Mouse (Mus musculus) neural tube, embryonic 14.5 days (tissue): Measurements from ENCODE around the gene Pik3c2b. TPM values are rescaled to one million over a fixed set of nuclear protein-coding genes. Genes with fewer than 3 reads are reported as not detected.
"Not testable (repeated sequence)": the region's sequence is repeated elsewhere in the genome, so short reads cannot be mapped to it uniquely, and the experiment has no call there.

Experiments used
- ATAC-seq: fragments of 200-750 bp; cut with Nextera tagmentation; 2 replicates; pipeline ENCODE4 v1.8.0; 2017; ENCODE audit warnings: low read depth, mild to moderate bottlenecking, moderate TSS enrichment, moderate library complexity
- H3K27ac ChIP-seq: fragments of 300-500 bp; sonication (generic); 2 replicates; pipeline ENCODE4 v1.5.1; 2014; ENCODE audit warnings: low read depth, mild to moderate bottlenecking, control low read depth, low read length, moderate library complexity, mixed read lengths
- H3K27me3 ChIP-seq: fragments of 300-500 bp; sonication (generic); 2 replicates; pipeline ENCODE4 v1.6.1; 2014; ENCODE audit warnings: low read length; ENCODE audit not compliant: control insufficient read depth, insufficient read depth
- H3K36me3 ChIP-seq: fragments of 300-500 bp; sonication (generic); 2 replicates; pipeline ENCODE4 v1.6.1; 2014; ENCODE audit warnings: low read length, mixed read lengths; ENCODE audit not compliant: control insufficient read depth, insufficient read depth
- H3K4me1 ChIP-seq: fragments of 300-500 bp; sonication (generic); 2 replicates; pipeline ENCODE4 v1.6.1; 2014; ENCODE audit warnings: low read length; ENCODE audit not compliant: control insufficient read depth, insufficient read depth
- H3K4me2 ChIP-seq: fragments of 300-500 bp; sonication (generic); 2 replicates; pipeline ENCODE4 v1.6.1; 2014; ENCODE audit warnings: mild to moderate bottlenecking, low read depth, low read length, control low read depth
- H3K4me3 ChIP-seq: fragments of 300-500 bp; sonication (generic); 2 replicates; pipeline ENCODE4 v1.5.1; 2014; ENCODE audit warnings: low read depth, low read length, control low read depth, mixed read lengths
- H3K9ac ChIP-seq: fragments of 300-500 bp; sonication (generic); replicated peaks from 2 replicates; pipeline ENCODE4 v1.6.1; 2014; ENCODE audit warnings: low read depth, mild to moderate bottlenecking, control low read depth, low read length, mixed read lengths
- H3K9me3 ChIP-seq: fragments of 300-500 bp; sonication (generic); 2 replicates; pipeline ENCODE4 v1.6.1; 2016; ENCODE audit warnings: low read length; ENCODE audit not compliant: control insufficient read depth
- WGBS: fragments of 180-500 bp; shearing (Covaris S2); extraction: QIAGEN DNeasy Blood & Tissue Kit; methylation state at CpG from one replicate; pipeline ENCODE4 v1.1.7; 2014; 5-methylcytosine and 5-hydroxymethylcytosine counted together
- polyA plus RNA-seq: library from polyadenylated mRNA; unstranded; fragments of >200 nt; fragmentation: Nextera tagmentation; extraction: Ambion mirVana; gene quantifications from 2 replicates; pipeline ENCODE4 v1.2.1, GENCODE M21; 2014

Pik3c2b gene
- polyA plus RNA-seq, 1 experiment from 2014 or later: 17.2 TPM

- ATAC-seq: no peak
- Histone ChIP-seq H3K9me3 (no peaks in the 10 kb centered on the region), H3K9ac (no peak overlapping the region), H3K4me1 (peaks cover 4% of the 10 kb centered on the region), H3K36me3 (peaks cover 7% of the 10 kb centered on the region; the same call in 1 of the 2 replicates), H3K27me3 (no peaks in the 10 kb centered on the region), H3K4me3 (no peak overlapping the region), H3K4me2 (no peak overlapping the region), H3K27ac (no peak overlapping the region)
These were observed 26.2 kb upstream of the Pik3c2b start for GRCm38 (mm10) chr1:133019312-133019711.

GRCm38 (mm10) chr1:133020137-133020894 is 25.2 kb upstream of the Pik3c2b start:
- no peak overlapping the region for H3K9ac ChIP-seq
- H3K4me3 ChIP-seq: no peak overlapping the region
- ATAC-seq: no peak
- no peaks in the 10 kb centered on the region for H3K9me3 ChIP-seq
- H3K27me3 ChIP-seq: no peaks in the 10 kb centered on the region
- H3K4me1 ChIP-seq: peaks cover 6% of the 10 kb centered on the region
- H3K36me3 ChIP-seq: 0 out of 2 replicates have a peak, but pooled peaks cover 2% of the 10 kb centered on the region
- H3K27ac ChIP-seq: no peak overlapping the region
- WGBS: 82% methylated on average over 3 of the region's 3 CpGs
- no peak overlapping the region for H3K4me2 ChIP-seq

DNA sequence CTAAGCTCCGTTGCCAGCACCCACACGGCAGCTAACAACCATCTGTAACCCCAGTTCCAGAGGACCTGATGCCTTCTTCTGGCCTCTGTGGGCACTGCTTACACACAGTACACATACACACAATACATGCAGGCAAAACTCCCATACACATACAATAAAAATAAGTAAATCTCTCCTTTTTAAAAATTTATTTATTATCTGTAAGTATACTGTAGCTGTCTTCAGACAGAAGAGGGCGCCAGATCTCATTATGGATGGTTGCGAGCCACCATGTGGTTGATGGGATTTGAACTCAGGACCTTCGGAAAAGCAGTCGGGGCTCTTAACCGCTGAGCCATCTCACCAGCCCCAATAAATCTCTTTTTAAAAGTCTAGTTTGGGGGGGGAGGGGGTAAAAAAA is 24.1 kb upstream of the Pik3c2b start:
- 96% methylated on average over 7 of the region's 7 CpGs for WGBS
- H3K4me1 ChIP-seq: peaks cover 6% of the 10 kb centered on the region
- H3K27me3 ChIP-seq: no peaks in the 10 kb centered on the region
- H3K4me3 ChIP-seq: no peak overlapping the region
- no peak overlapping the region for H3K4me2 ChIP-seq
- H3K36me3 ChIP-seq: 0 out of 2 replicates have a peak, but pooled peaks cover 2% of the 10 kb centered on the region
- ATAC-seq: no peak
- H3K9ac ChIP-seq: no peak overlapping the region
- no peak overlapping the region for H3K27ac ChIP-seq
- H3K9me3 ChIP-seq: no peaks in the 10 kb centered on the region

DNA sequence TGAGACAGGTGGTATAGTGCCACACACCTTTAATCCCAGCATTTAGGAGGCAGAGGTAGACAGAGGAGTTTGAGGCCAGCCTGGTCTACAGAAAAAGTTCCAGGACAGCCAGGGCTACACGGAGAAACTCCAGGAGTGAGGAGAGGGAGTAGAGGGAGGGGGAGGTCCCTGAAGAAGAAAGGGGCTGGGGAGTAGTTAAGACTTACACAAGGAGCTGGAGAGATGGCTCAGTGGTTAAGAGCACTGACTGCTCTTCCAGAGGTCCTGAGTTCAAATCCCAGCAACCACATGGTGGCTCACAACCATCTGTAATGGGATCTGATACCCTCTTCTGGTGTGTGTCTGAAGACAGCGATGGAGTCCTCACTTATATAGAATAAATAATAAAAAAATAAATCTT is 23.5 kb upstream of the Pik3c2b start:
- H3K36me3 ChIP-seq, ATAC-seq, H3K4me2 ChIP-seq, H3K27ac ChIP-seq, H3K4me1 ChIP-seq, H3K9ac ChIP-seq, H3K9me3 ChIP-seq, H3K27me3 ChIP-seq, H3K4me3 ChIP-seq: not testable (repeated sequence)
- 96% methylated on average over 2 of the region's 2 CpGs for WGBS

- H3K9ac ChIP-seq, ATAC-seq, H3K4me3 ChIP-seq, H3K27me3 ChIP-seq, H3K4me2 ChIP-seq, H3K9me3 ChIP-seq, H3K27ac ChIP-seq, H3K36me3 ChIP-seq, H3K4me1 ChIP-seq: not testable (repeated sequence)
- WGBS: 89% methylated on average over 3 of the region's 3 CpGs
These were observed 21.7 kb upstream of the Pik3c2b start for GRCm38 (mm10) chr1:133023723-133024122.

- ATAC-seq: no peak
These were observed 21.0 kb upstream of the Pik3c2b start for GRCm38 (mm10) chr1:133024426-133024825.

DNA sequence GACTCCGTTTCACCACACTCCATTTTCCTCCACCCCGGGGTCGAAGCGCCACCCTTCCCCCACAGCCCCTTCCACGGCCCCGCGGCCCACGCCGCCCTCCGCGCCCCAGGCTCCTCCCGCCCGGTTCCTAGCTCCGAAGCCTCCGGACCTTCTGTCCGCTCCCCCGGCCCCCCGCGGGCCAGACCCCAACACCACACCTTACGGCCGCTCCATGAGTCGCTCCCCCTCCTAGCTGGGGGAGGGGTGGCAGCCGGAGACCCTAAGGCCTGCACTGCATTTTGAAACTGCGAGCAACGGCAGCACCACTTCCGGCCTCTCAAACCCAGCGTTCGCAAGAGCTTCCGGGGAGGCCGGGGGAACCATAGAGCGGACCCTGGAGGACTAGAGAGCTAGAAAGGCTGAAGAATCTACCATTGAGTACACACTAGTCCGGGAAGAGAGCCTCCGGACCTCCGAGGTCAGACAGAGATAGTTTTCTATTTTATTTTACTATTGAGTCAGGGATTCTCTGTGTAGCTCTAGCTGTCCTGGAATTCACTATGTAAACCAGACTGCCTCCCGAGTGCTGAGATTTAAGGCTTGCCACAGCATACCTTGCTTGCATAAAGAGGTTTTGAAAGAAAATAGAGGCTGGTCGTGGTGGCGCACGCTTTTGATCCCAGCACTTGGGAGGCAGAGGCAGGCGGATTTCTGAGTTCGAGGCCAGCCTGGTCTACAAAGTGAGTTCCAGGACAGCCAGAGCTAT is 20.2 kb upstream of the Pik3c2b start:
- WGBS: under 1% methylated on average over 40 of the region's 40 CpGs
- H3K4me1 ChIP-seq: peaks cover 6% of the 10 kb centered on the region
- no peaks in the 10 kb centered on the region for H3K27me3 ChIP-seq
- H3K36me3 ChIP-seq: no peaks in the 10 kb centered on the region
- H3K4me2 ChIP-seq: peak overlapping the region; percentile 61
- H3K9ac ChIP-seq: peak overlapping the region; percentile 94
- peak overlapping the region; percentile 95 for H3K4me3 ChIP-seq
- peak overlapping the region; percentile 85 for H3K27ac ChIP-seq
- H3K9me3 ChIP-seq: no peaks in the 10 kb centered on the region
- peak; percentile 97 for ATAC-seq

More at GRCm38 (mm10) chr1:133024426-133024825, 21.0 kb upstream of the Pik3c2b start:
- H3K36me3 ChIP-seq: no peaks in the 10 kb centered on the region
- no peak overlapping the region for H3K27ac ChIP-seq
- peak overlapping the region; percentile 95 for H3K4me3 ChIP-seq
- peaks cover 6% of the 10 kb centered on the region for H3K4me1 ChIP-seq
- peak overlapping the region; percentile 94 for H3K9ac ChIP-seq
- H3K9me3 ChIP-seq: no peaks in the 10 kb centered on the region
- peak overlapping the region; percentile 61 for H3K4me2 ChIP-seq
- H3K27me3 ChIP-seq: no peaks in the 10 kb centered on the region
- WGBS: 49% methylated on average over 7 of the region's 7 CpGs

DNA sequence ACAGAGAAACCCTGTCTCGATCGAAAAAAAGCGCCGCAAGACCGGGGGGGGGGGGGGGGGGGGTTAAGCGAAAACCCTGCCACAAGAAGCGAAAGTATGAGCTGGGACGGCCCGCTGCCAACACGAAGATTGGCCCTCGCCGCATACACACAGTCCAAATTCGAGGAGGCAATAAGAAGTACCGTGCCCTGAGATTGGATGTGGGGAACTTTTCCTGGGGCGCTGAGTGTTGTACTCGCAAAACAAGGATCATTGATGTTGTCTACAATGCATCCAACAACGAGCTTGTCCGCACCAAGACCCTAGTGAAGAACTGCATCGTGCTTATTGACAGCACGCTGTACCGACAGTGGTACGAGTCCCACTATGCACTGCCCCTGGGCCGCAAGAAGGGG is 19.7 kb upstream of the Pik3c2b start:
- Histone ChIP-seq H3K4me3 (peak overlapping the region; percentile 95), H3K9ac (peak overlapping the region; percentile 94; the same call in 1 of the 2 replicates), H3K4me2 (peak overlapping the region; percentile 61; the same call in 1 of the 2 replicates)
- ATAC-seq, H3K27me3 ChIP-seq, H3K4me1 ChIP-seq, H3K9me3 ChIP-seq, H3K36me3 ChIP-seq, H3K27ac ChIP-seq: not testable (repeated sequence)
- 36% methylated on average over 23 of the region's 23 CpGs for WGBS

- Histone ChIP-seq H3K9ac (no peak overlapping the region), H3K27me3 (no peaks in the 10 kb centered on the region), H3K4me2 (no peak overlapping the region), H3K27ac (no peak overlapping the region), H3K4me3 (no peak overlapping the region), H3K9me3 (no peaks in the 10 kb centered on the region), H3K36me3 (no peaks in the 10 kb centered on the region), H3K4me1 (peaks cover 6% of the 10 kb centered on the region)
- ATAC-seq: no peak
- WGBS: 94% methylated on average over 2 of the region's 2 CpGs
These were observed 18.3 kb upstream of the Pik3c2b start for GRCm38 (mm10) chr1:133027126-133027525.
